Mouse (Mus musculus): ENCODE data around the gene Col17a1. TPM values are rescaled to one million over a fixed set of nuclear protein-coding genes. Genes with fewer than 3 reads are reported as not detected.

Col17a1 gene
- total and polyA plus RNA-seq, 3 experiments = 0.04 TPM; not detected in 2

- Histone ChIP-seq H3K79me2 (ENCODE audit: control insufficient read depth, insufficient read depth, low read length, poor library complexity) (no peaks in the 10 kb centered on the region), H3K36me3 (ENCODE audit: control insufficient read depth in 1 of 2, insufficient read depth in 2 of 2, low read length in 2 of 2) (peaks cover 0 to 43% of the 10 kb centered on the region in 2 experiments; a peak in 2 of 4 replicates), H3K9ac (ENCODE audit: control insufficient read depth, low read depth, low read length, poor library complexity, severe bottlenecking) (no peak overlapping the region), H3K9me3 (replicated peaks; ENCODE audit: insufficient read depth, low read length) (no peaks in the 10 kb centered on the region), H3K27ac (ENCODE audit: control insufficient read depth, low read depth, low read length) (no peak overlapping the region), H3K27me3 (ENCODE audit: control insufficient read depth in 1 of 2, insufficient read depth in 2 of 2, low read length in 2 of 2) (no peaks in the 10 kb centered on the region), H3K4me3 (ENCODE audit: control insufficient read depth in 1 of 2, insufficient read depth in 1 of 2, low read depth in 2 of 2, low read length in 2 of 2) (no peak overlapping the region), H3K4me1 (ENCODE audit: control insufficient read depth in 1 of 2, insufficient read depth in 2 of 2, low read length in 2 of 2) (no peaks in the 10 kb centered on the region)
- TF ChIP-seq SMC3 (IDR thresholded peaks at IDR 0.05; ENCODE audit: low read depth, low read length) = no peak
- TF ChIP-seq TBP (IDR thresholded peaks at IDR 0.05; ENCODE audit: low read depth, low read length) = no peak
- TF ChIP-seq TAL1 (IDR thresholded peaks at IDR 0.05; ENCODE audit: low read length) = no peak
- TF ChIP-seq USF2 (IDR thresholded peaks at IDR 0.05; ENCODE audit: borderline replicate concordance in 1 of 2, insufficient read depth in 1 of 2, low read depth in 1 of 2, low read length in 2 of 2) = no peak
- no peak for TF ChIP-seq CTCF (IDR thresholded peaks at IDR 0.05 in 2 of 3, conservative IDR thresholded peaks at IDR 0.05 in 1 of 3; ENCODE audit: control insufficient read depth in 1 of 3, insufficient read depth in 1 of 3, low read depth in 2 of 3, low read length in 3 of 3, poor library complexity in 1 of 3, severe bottlenecking in 1 of 3)
- no peak for TF ChIP-seq TCF12 (IDR thresholded peaks at IDR 0.05; ENCODE audit: low read depth, low read length)
- TF ChIP-seq KAT2A (conservative IDR thresholded peaks at IDR 0.05; ENCODE audit: low read depth, low read length) = no peak
- no peak for TF ChIP-seq BHLHE40 (IDR thresholded peaks at IDR 0.05; ENCODE audit: borderline replicate concordance, low read depth, low read length)
- TF ChIP-seq ETS1 (IDR thresholded peaks at IDR 0.05; ENCODE audit: low read depth, low read length) = no peak
- no peak for TF ChIP-seq CHD2 (IDR thresholded peaks at IDR 0.05; ENCODE audit: low read length)
- TF ChIP-seq MYB (IDR thresholded peaks at IDR 0.05; ENCODE audit: low read depth, low read length) = no peak
- no peak for TF ChIP-seq EP300 (IDR thresholded peaks at IDR 0.05; ENCODE audit: low read depth in 1 of 2, low read length in 2 of 2)
- TF ChIP-seq ELF1 (IDR thresholded peaks at IDR 0.05; ENCODE audit: low read depth, low read length) = no peak
- DNase-seq (ENCODE audit: low read depth, low spot score) = no peak
These were observed 64.4 kb downstream of the Col17a1 start for GRCm38 (mm10) chr19:47627450-47627849.

- Histone ChIP-seq H3K79me2 (ENCODE audit: control insufficient read depth, insufficient read depth, low read length, poor library complexity) (no peaks in the 10 kb centered on the region), H3K9me3 (replicated peaks; ENCODE audit: insufficient read depth, low read length) (no peaks in the 10 kb centered on the region), H3K36me3 (ENCODE audit: control insufficient read depth in 1 of 2, insufficient read depth in 2 of 2, low read length in 2 of 2) (peaks cover 0 to 47% of the 10 kb centered on the region in 2 experiments; a peak in 2 of 4 replicates), H3K27ac (ENCODE audit: control insufficient read depth, low read depth, low read length) (no peak overlapping the region), H3K9ac (ENCODE audit: control insufficient read depth, low read depth, low read length, poor library complexity, severe bottlenecking) (no peak overlapping the region), H3K4me3 (ENCODE audit: control insufficient read depth in 1 of 2, insufficient read depth in 1 of 2, low read depth in 2 of 2, low read length in 2 of 2) (no peak overlapping the region), H3K4me1 (ENCODE audit: control insufficient read depth in 1 of 2, insufficient read depth in 2 of 2, low read length in 2 of 2) (no peaks in the 10 kb centered on the region), H3K27me3 (ENCODE audit: control insufficient read depth in 1 of 2, insufficient read depth in 2 of 2, low read length in 2 of 2) (no peaks in the 10 kb centered on the region)
- DNase-seq (ENCODE audit: low read depth, low spot score) = no peak
- no peak for TF ChIP-seq RAD21 (IDR thresholded peaks at IDR 0.05; ENCODE audit: low read depth, low read length)
- no peak for TF ChIP-seq MAFK (IDR thresholded peaks at IDR 0.05; ENCODE audit: borderline replicate concordance, low read depth, low read length)
- TF ChIP-seq USF2 (IDR thresholded peaks at IDR 0.05; ENCODE audit: borderline replicate concordance in 1 of 2, insufficient read depth in 1 of 2, low read depth in 1 of 2, low read length in 2 of 2) = 0 out of 4 replicates have a peak, but pooled peaks of 1 of the 2 experiments have one; percentile 0
These were observed 66.8 kb downstream of the Col17a1 start for GRCm38 (mm10) chr19:47624940-47625711.

All from MEL (cell line).